Mouse (Mus musculus): ENCODE results near the gene Nrros.

GRCm38 (mm10) chr16:32144592-32144991 is 20.8 kb downstream of the Nrros start:
- TF ChIP-seq CTCF (conservative IDR thresholded peaks at IDR 0.05; ENCODE audit: low read length) (no peak), POU5F1 (IDR thresholded peaks at IDR 0.05; ENCODE audit: borderline replicate concordance, low read length) (no peak), NANOG (IDR thresholded peaks at IDR 0.05; ENCODE audit: borderline replicate concordance, low read length) (no peak)
